Mouse (Mus musculus): Measurements from ENCODE around the gene Slc9a3r2.

GRCm38 (mm10) chr17:24650070-24650616, at the start of gene Slc9a3r2:
- TF ChIP-seq EP300 (IDR thresholded peaks at IDR 0.05; ENCODE audit: low read depth) (no peak), CTCF (IDR thresholded peaks at IDR 0.05; ENCODE audit: low read depth) (no peak)
